Mouse (Mus musculus): ENCODE measurements around the gene Pum2. TPM values are rescaled to one million over a fixed set of nuclear protein-coding genes. Genes with fewer than 3 reads are reported as not detected.

Pum2 gene
- total RNA-seq, 1 experiment = 74.8 TPM

DNA sequence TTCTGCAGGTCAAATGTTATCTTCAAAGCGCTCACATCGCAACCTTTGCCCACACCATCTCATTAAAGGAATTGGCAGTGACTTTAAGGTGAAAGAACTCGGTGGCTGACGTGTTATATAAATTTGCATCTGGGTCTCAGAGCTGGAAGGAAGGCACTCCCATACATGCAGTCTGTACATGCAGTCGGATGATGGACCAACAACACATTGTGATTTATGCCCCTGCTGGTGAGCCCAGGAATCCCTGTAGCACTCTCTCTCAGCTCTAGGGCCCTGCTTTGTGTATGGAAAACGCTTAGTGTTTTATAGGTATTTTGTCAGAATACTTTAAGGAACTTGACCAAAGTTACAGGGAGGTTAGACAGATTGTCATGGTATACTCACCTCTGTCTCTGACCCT is 86.6 kb downstream of the Pum2 start:
- no peaks in the 10 kb centered on the region for H3K36me3 ChIP-seq (ENCODE audit: control insufficient read depth, insufficient read depth, low read length, poor library complexity, severe bottlenecking)
- H3K27ac ChIP-seq (ENCODE audit: insufficient read depth, low read depth, low read length, poor library complexity, severe bottlenecking) = no peak overlapping the region
- H3K9ac ChIP-seq (ENCODE audit: insufficient read depth, low read depth, low read length, poor library complexity, severe bottlenecking) = no peak overlapping the region
- H3K4me1 ChIP-seq (ENCODE audit: control insufficient read depth in 2 of 2, insufficient read depth in 2 of 2, low read length in 2 of 2, poor library complexity in 1 of 2) = peaks cover 0 to 9% of the 10 kb centered on the region in 2 experiments; a peak in 1 of 4 replicates
- in situ Hi-C loops (cut with MboI; ENCODE audit: low sequenced_read_pairs in 2 of 2, unreplicated experiment in 2 of 2) = loop anchor here in 1 of 2 experiments (25.0 kb wide), 1 partner anchor 252 kb away; no protein-coding TSS in a partner anchor
- TF ChIP-seq ZC3H11A (IDR thresholded peaks at IDR 0.05; ENCODE audit: borderline replicate concordance, low read depth, low read length) (no peak), MAFK (IDR thresholded peaks at IDR 0.05; ENCODE audit: insufficient read depth, low read depth, low read length) (no peak), CHD2 (IDR thresholded peaks at IDR 0.05; ENCODE audit: low read depth, low read length) (no peak)
- H3K9me3 ChIP-seq (ENCODE audit: control insufficient read depth, insufficient read depth, low read depth, low read length) = no peaks in the 10 kb centered on the region
- no peak overlapping the region for H3K4me3 ChIP-seq (ENCODE audit: insufficient read depth in 1 of 2, low read depth in 1 of 2, low read length in 2 of 2, poor library complexity in 1 of 2, severe bottlenecking in 1 of 2)
- DNase-seq (ENCODE audit: low read depth, low spot score) = no peak

DNA sequence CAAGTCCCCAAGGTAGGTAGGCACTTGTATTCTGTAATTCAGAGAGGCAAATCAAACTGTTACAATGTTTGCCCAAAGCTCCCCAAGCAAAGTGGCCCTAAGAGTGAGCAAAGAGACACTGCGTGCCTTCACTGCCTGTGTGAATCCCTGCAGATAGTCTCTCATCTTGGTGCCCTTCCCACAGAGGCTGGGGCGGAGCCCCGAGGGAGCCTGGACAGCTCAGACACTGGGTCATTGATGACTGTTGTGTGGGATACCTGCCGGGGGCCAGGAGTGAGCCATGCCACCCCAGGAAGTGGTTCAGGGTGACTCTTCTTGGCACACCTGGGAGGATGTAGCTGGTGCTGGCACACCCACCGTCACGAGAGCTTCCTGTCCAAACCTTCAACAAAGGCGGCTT is 87.1 kb downstream of the Pum2 start:
- H3K4me3 ChIP-seq (ENCODE audit: insufficient read depth in 1 of 2, low read depth in 1 of 2, low read length in 2 of 2, poor library complexity in 1 of 2, severe bottlenecking in 1 of 2) = no peak overlapping the region
- peaks cover 0 to 9% of the 10 kb centered on the region in 2 experiments; a peak in 1 of 4 replicates for H3K4me1 ChIP-seq (ENCODE audit: control insufficient read depth in 2 of 2, insufficient read depth in 2 of 2, low read length in 2 of 2, poor library complexity in 1 of 2)
- TF ChIP-seq ZC3H11A (IDR thresholded peaks at IDR 0.05; ENCODE audit: borderline replicate concordance, low read depth, low read length) = no peak
- no peak for TF ChIP-seq MAFK (IDR thresholded peaks at IDR 0.05; ENCODE audit: insufficient read depth, low read depth, low read length)
- no peak for TF ChIP-seq CHD2 (IDR thresholded peaks at IDR 0.05; ENCODE audit: low read depth, low read length)
- no peak for TF ChIP-seq ZNF384 (IDR thresholded peaks at IDR 0.05; ENCODE audit: low read depth, low read length)
- no peak for TF ChIP-seq HCFC1 (IDR thresholded peaks at IDR 0.05; ENCODE audit: borderline replicate concordance, insufficient read depth, low read length)
- H3K9ac ChIP-seq (ENCODE audit: insufficient read depth, low read depth, low read length, poor library complexity, severe bottlenecking) = no peak overlapping the region
- H3K9me3 ChIP-seq (ENCODE audit: control insufficient read depth, insufficient read depth, low read depth, low read length) = no peaks in the 10 kb centered on the region
- no peaks in the 10 kb centered on the region for H3K36me3 ChIP-seq (ENCODE audit: control insufficient read depth, insufficient read depth, low read length, poor library complexity, severe bottlenecking)
- DNase-seq (ENCODE audit: low read depth, low spot score) = no peak
- H3K27ac ChIP-seq (ENCODE audit: insufficient read depth, low read depth, low read length, poor library complexity, severe bottlenecking) = no peak overlapping the region
- in situ Hi-C loops (cut with MboI; ENCODE audit: low sequenced_read_pairs in 2 of 2, unreplicated experiment in 2 of 2) = loop anchor here in 1 of 2 experiments (25.0 kb wide), 1 partner anchor 251 kb away; no protein-coding TSS in a partner anchor

DNA sequence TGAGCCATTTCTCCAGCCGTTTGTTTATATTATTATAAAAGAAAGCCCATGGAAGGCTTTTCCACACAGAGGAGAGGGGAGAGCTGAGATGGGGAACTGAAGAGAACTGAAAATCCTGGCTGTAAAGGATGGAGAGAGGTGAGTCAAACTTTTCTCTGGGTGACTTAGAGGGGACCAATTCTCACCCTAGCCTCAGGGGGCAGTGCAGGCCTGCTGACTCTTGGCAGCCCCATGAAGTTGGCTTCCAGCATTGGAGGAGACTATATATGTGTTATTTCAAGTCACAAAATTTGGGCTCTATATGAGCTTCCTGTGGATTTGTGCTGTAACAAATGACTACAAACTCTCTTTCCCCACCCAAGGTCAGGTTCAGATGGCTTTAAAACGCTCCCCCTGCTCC is 88.7 kb downstream of the Pum2 start:
- in situ Hi-C loops (cut with MboI; ENCODE audit: low sequenced_read_pairs in 2 of 2, unreplicated experiment in 2 of 2) = loop anchor here in 1 of 2 experiments (25.0 kb wide), 1 partner anchor 250 kb away; no protein-coding TSS in a partner anchor
- no peaks in the 10 kb centered on the region for H3K9me3 ChIP-seq (ENCODE audit: control insufficient read depth, insufficient read depth, low read depth, low read length)
- H3K27ac ChIP-seq (ENCODE audit: insufficient read depth, low read depth, low read length, poor library complexity, severe bottlenecking) = no peak overlapping the region
- H3K4me3 ChIP-seq (ENCODE audit: insufficient read depth in 1 of 2, low read depth in 1 of 2, low read length in 2 of 2, poor library complexity in 1 of 2, severe bottlenecking in 1 of 2) = no peak overlapping the region
- H3K4me1 ChIP-seq (ENCODE audit: control insufficient read depth in 2 of 2, insufficient read depth in 2 of 2, low read length in 2 of 2, poor library complexity in 1 of 2) = peaks cover 0 to 6% of the 10 kb centered on the region in 2 experiments; a peak in 1 of 4 replicates
- H3K9ac ChIP-seq (ENCODE audit: insufficient read depth, low read depth, low read length, poor library complexity, severe bottlenecking) = no peak overlapping the region
- H3K36me3 ChIP-seq (ENCODE audit: control insufficient read depth, insufficient read depth, low read length, poor library complexity, severe bottlenecking) = no peaks in the 10 kb centered on the region
- TF ChIP-seq HCFC1 (IDR thresholded peaks at IDR 0.05; ENCODE audit: borderline replicate concordance, insufficient read depth, low read length) = no peak
- no peak for TF ChIP-seq CHD2 (IDR thresholded peaks at IDR 0.05; ENCODE audit: low read depth, low read length)
- no peak for DNase-seq (ENCODE audit: low read depth, low spot score)

DNA sequence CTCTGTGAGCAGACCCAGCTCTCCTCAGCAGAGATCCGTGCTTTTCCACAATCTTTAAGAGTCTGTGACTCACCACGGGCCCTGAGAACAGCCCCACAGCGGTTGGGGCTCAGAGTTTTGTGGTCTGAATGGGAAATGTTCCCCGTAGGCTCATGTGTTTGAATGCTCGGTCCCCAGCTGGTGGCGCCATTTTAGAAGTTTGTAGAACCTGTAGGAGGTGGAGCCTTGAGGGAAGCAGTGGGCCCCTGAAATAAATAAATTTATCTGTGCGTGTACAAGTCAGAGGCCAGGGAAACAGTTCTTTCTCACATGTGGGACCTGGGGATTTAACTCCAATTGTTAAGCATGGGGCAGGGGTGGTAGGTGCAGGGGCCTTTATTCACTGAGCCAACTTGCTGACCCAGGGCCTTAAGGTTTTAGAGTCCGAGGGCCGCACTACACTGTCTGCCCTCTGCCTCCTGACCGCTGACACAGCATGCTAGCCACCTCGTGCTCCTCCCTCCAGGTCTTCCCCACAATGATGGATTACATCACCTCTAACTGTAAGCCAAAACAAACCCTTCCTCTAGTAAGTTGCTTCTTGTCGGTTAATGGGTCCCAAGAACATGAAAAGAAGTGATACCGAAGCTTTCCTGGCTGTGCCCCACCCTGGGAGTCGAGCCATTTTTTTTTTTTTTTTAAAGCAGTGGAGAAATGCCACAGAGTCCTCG is 90.4 kb downstream of the Pum2 start:
- TF ChIP-seq HCFC1 (IDR thresholded peaks at IDR 0.05; ENCODE audit: borderline replicate concordance, insufficient read depth, low read length) = no peak
- no peak for TF ChIP-seq MAFK (IDR thresholded peaks at IDR 0.05; ENCODE audit: insufficient read depth, low read depth, low read length)
- TF ChIP-seq ZNF384 (IDR thresholded peaks at IDR 0.05; ENCODE audit: low read depth, low read length) = no peak
- TF ChIP-seq CHD2 (IDR thresholded peaks at IDR 0.05; ENCODE audit: low read depth, low read length) = no peak
- no peak for TF ChIP-seq ZC3H11A (IDR thresholded peaks at IDR 0.05; ENCODE audit: borderline replicate concordance, low read depth, low read length)
- Histone ChIP-seq H3K9ac (ENCODE audit: insufficient read depth, low read depth, low read length, poor library complexity, severe bottlenecking) (no peak overlapping the region), H3K27ac (ENCODE audit: insufficient read depth, low read depth, low read length, poor library complexity, severe bottlenecking) (no peak overlapping the region), H3K4me1 (ENCODE audit: control insufficient read depth in 2 of 2, insufficient read depth in 2 of 2, low read length in 2 of 2, poor library complexity in 1 of 2) (peaks cover 0 to 6% of the 10 kb centered on the region in 2 experiments; a peak in 1 of 4 replicates), H3K36me3 (ENCODE audit: control insufficient read depth, insufficient read depth, low read length, poor library complexity, severe bottlenecking) (no peaks in the 10 kb centered on the region), H3K4me3 (ENCODE audit: insufficient read depth in 1 of 2, low read depth in 1 of 2, low read length in 2 of 2, poor library complexity in 1 of 2, severe bottlenecking in 1 of 2) (no peak overlapping the region), H3K9me3 (ENCODE audit: control insufficient read depth, insufficient read depth, low read depth, low read length) (no peaks in the 10 kb centered on the region)
- no peak for DNase-seq (ENCODE audit: low read depth, low spot score)
- in situ Hi-C loops (cut with MboI; ENCODE audit: low sequenced_read_pairs in 2 of 2, unreplicated experiment in 2 of 2) = loop anchor here in 1 of 2 experiments (25.0 kb wide), 1 partner anchor 248 kb away; no protein-coding TSS in a partner anchor

All from ES-E14 (cell line).